Mouse (Mus musculus) urinary bladder, postnatal 14 days (tissue): ENCODE results near the gene Agbl5.

Experiments used
- DNase-seq: peaks from one replicate; pipeline ENCODE4 v3.0.0; 2021; ENCODE audit warnings: low spot score

Agbl5 gene

GRCm38 (mm10) chr5:30887858-30888336 is 597 bp upstream of the Agbl5 start:
- peak; percentile 94 for DNase-seq

- DNase-seq, result no peak
Measured at GRCm38 (mm10) chr5:30889088-30889754, 727 bp downstream of the Agbl5 start.

- no peak for DNase-seq
Measured at GRCm38 (mm10) chr5:30890375-30890774, 1.9 kb downstream of the Agbl5 start.

GRCm38 (mm10) chr5:30901860-30902259 is 13.4 kb downstream of the Agbl5 start:
- no peak for DNase-seq

GRCm38 (mm10) chr5:30907413-30908059 is 19.0 kb downstream of the Agbl5 start, which contains the start of gene Ost4:
TSS of gene Ost4 (minus strand) at chr5:30907788.
- DNase-seq, result peak; percentile 98

- DNase-seq, result peak; percentile 39
Measured at GRCm38 (mm10) chr5:30908426-30909299, 20.2 kb downstream of the Agbl5 start.

- no peak for DNase-seq
Measured at GRCm38 (mm10) chr5:30909300-30909659, 20.8 kb downstream of the Agbl5 start.

GRCm38 (mm10) chr5:30909863-30910262 is 21.4 kb downstream of the Agbl5 start:
- DNase-seq, result no peak

GRCm38 (mm10) chr5:30910481-30910880 is 22.0 kb downstream of the Agbl5 start:
- no peak for DNase-seq

- no peak for DNase-seq
Measured at GRCm38 (mm10) chr5:30912156-30912555, 23.7 kb downstream of the Agbl5 start.

- DNase-seq, result peak; percentile 64
Measured at GRCm38 (mm10) chr5:30913060-30913841, 24.8 kb downstream of the Agbl5 start, which contains the start of gene Emilin1. TSS of gene Emilin1 (plus strand) at chr5:30913402.

- DNase-seq, result no peak
Measured at GRCm38 (mm10) chr5:30914101-30914635, 25.7 kb downstream of the Agbl5 start.

- no peak for DNase-seq
Measured at GRCm38 (mm10) chr5:30914849-30915248, 26.4 kb downstream of the Agbl5 start.

- no peak for DNase-seq
Measured at GRCm38 (mm10) chr5:30915456-30915855, 27.0 kb downstream of the Agbl5 start.

- peak; percentile 86 for DNase-seq
Measured at GRCm38 (mm10) chr5:30915974-30916433, 27.5 kb downstream of the Agbl5 start.

GRCm38 (mm10) chr5:30916841-30917240 is 28.3 kb downstream of the Agbl5 start:
- no peak for DNase-seq

- no peak for DNase-seq
Measured at GRCm38 (mm10) chr5:30917348-30917747, 28.9 kb downstream of the Agbl5 start.

GRCm38 (mm10) chr5:30917891-30918670 is 29.6 kb downstream of the Agbl5 start:
- DNase-seq, result no peak

GRCm38 (mm10) chr5:30918691-30919090 is 30.2 kb downstream of the Agbl5 start:
- DNase-seq, result no peak

GRCm38 (mm10) chr5:30919831-30920614 is 31.5 kb downstream of the Agbl5 start:
- no peak for DNase-seq
